Mouse (Mus musculus): ENCODE measurements around the gene Fmr1.

GRCm38 (mm10) chrX:68736902-68737301, 58.6 kb downstream of the Fmr1 start:
- TF ChIP-seq CTCF (IDR thresholded peaks at IDR 0.05; ENCODE audit: extremely low read depth, insufficient read length, insufficient replicate concordance, low read depth, low read length) (no peak), POLR2A (IDR thresholded peaks at IDR 0.05; ENCODE audit: low read depth, low read length) (no peak)

All from small intestine, adult 2 months (tissue).